Mouse (Mus musculus) embryonic fibroblast, embryonic 13.5 days (primary cell): Measurements from ENCODE around the gene Fstl4.

Source experiments
- CTCF ChIP-seq: IDR thresholded peaks from 2 replicates; pipeline ENCODE4 v1.5.1; 2011; ENCODE audit warnings: mild to moderate bottlenecking, control low read depth, low read length, moderate library complexity, borderline replicate concordance; ENCODE audit not compliant: insufficient read depth
- POLR2A ChIP-seq: IDR thresholded peaks from 2 replicates; pipeline ENCODE4 v1.6.1; 2011; ENCODE audit warnings: low read depth, mild to moderate bottlenecking, control low read depth, low read length, moderate library complexity

- no peak for TF ChIP-seq CTCF
- TF ChIP-seq POLR2A: no peak
Observed at GRCm38 (mm10) chr11:52747766-52748456, 16.5 kb upstream of the Fstl4 start.
